Mouse (Mus musculus) neural tube, embryonic 11.5 days (tissue): ENCODE measurements around the gene Olfr633. TPM values are rescaled to one million over a fixed set of nuclear protein-coding genes. Genes with fewer than 3 reads are reported as not detected.

Experiments used
- ATAC-seq: fragments of 200-750 bp; cut with Nextera tagmentation; 2 replicates; pipeline ENCODE4 v1.8.0; 2017; ENCODE audit warnings: moderate number of reproducible peaks, mild to moderate bottlenecking, moderate TSS enrichment, moderate library complexity; ENCODE audit not compliant: insufficient read depth, low FRiP score, low TSS enrichment
- DNase-seq: peaks from one replicate; pipeline ENCODE4 v3.0.0-alpha.2; 2015; ENCODE audit warnings: low spot score
- H3K27ac ChIP-seq: fragments of 300-500 bp; sonication (generic); 2 replicates; pipeline ENCODE4 v1.5.1; 2014; ENCODE audit warnings: low read depth, mild to moderate bottlenecking, low read length
- H3K27me3 ChIP-seq: fragments of 300-500 bp; sonication (generic); 2 replicates; pipeline ENCODE4 v1.6.1; 2014; ENCODE audit warnings: mild to moderate bottlenecking, low read length, mixed read lengths; ENCODE audit not compliant: control insufficient read depth, insufficient read depth
- H3K36me3 ChIP-seq: fragments of 300-500 bp; sonication (generic); 2 replicates; pipeline ENCODE4 v1.6.1; 2014; ENCODE audit warnings: mild to moderate bottlenecking, low read length, moderate library complexity, mixed read lengths; ENCODE audit not compliant: control insufficient read depth, insufficient read depth
- H3K4me1 ChIP-seq: fragments of 300-500 bp; sonication (generic); 2 replicates; pipeline ENCODE4 v1.6.1; 2014; ENCODE audit warnings: low read length, mixed read lengths; ENCODE audit not compliant: control insufficient read depth, insufficient read depth
- H3K4me2 ChIP-seq: fragments of 300-500 bp; sonication (generic); 2 replicates; pipeline ENCODE4 v1.6.1; 2014; ENCODE audit warnings: low read depth, mild to moderate bottlenecking, moderate library complexity
- H3K4me3 ChIP-seq: fragments of 300-500 bp; sonication (generic); 2 replicates; pipeline ENCODE4 v1.5.1; 2014; ENCODE audit warnings: low read depth, low read length
- H3K9ac ChIP-seq: fragments of 300-500 bp; sonication (generic); 2 replicates; pipeline ENCODE4 v1.6.1; 2014; ENCODE audit warnings: mild to moderate bottlenecking, low read length
- H3K9me3 ChIP-seq: fragments of 300-500 bp; sonication (generic); 2 replicates; pipeline ENCODE4 v1.6.1; 2016; ENCODE audit warnings: low read length; ENCODE audit not compliant: control insufficient read depth
- WGBS: fragments of 180-500 bp; shearing (Covaris S2); extraction: QIAGEN DNeasy Blood & Tissue Kit; methylation state at CpG from one replicate; pipeline ENCODE4 v1.1.7; 2014; 5-methylcytosine and 5-hydroxymethylcytosine counted together
- polyA plus RNA-seq: library from polyadenylated mRNA; unstranded; fragments of >200 nt; fragmentation: Nextera tagmentation; extraction: Ambion mirVana; gene quantifications from 2 replicates; pipeline ENCODE4 v1.2.1, GENCODE M21; 2014

The Olfr633 gene
- polyA plus RNA-seq, 1 experiment from 2014 or later, result not detected

DNA sequence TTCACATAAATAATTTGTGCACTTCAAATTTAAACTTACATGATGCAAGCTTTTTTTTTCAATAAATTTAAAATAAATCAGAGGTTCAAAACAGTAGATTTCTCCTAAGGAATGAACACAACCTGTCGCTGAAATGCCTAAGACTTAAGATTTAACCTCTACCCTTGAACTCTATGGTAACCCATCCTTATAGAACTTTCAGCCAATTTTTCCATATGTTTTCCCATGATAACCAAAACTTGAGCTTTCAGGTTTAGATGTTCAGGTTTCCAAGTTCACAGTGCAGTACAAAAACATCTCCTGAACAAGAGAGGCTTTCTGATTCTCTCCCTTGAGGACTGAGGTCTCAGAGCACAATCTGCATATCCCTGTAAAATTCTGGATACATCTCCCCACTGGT, 26.6 kb downstream of the Olfr633 start, which contains the start of gene Olfr635:
TSS of gene Olfr635 (plus strand) at position 301 of the 400 bp plus-strand sequence.
- 81% methylated on average over 1 of the region's 1 CpGs for WGBS
- ATAC-seq, result no peak

DNA sequence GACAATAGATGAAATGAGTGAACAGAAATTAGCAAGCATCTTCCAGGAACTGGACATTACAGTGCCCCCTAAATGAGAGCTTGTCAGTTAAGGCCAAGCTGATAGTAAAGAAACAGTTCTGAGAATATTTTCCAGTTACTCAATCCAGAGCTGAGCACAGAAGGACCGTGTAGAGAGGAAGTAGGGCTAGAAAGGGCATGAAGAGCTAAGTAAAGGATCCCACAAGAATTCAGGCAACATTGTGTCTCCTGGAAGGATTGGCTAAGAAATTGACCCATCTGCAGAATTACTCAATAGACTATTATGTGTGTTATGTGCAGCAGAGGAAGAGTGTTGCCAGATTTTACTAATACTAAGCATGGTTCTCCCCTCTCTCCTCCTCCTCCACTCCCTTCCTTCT, 27.5 kb downstream of the Olfr633 start:
- Histone ChIP-seq H3K27ac (no peak overlapping the region), H3K9ac (no peak overlapping the region), H3K9me3 (no peaks in the 10 kb centered on the region), H3K4me1 (no peaks in the 10 kb centered on the region), H3K4me2 (no peak overlapping the region), H3K36me3 (no peaks in the 10 kb centered on the region), H3K4me3 (no peak overlapping the region), H3K27me3 (no peaks in the 10 kb centered on the region)
- no peak for ATAC-seq
- DNase-seq, result no peak
- 69% methylated on average over 1 of the region's 1 CpGs for WGBS

More for the DNA sequence above, 26.6 kb downstream of the Olfr633 start, which contains the start of gene Olfr635:
- Histone ChIP-seq H3K4me1 (no peaks in the 10 kb centered on the region), H3K9ac (no peak within 1 kb of the TSS), H3K27me3 (no peaks in the 10 kb centered on the region), H3K9me3 (no peaks in the 10 kb centered on the region), H3K27ac (no peak within 1 kb of the TSS), H3K36me3 (no peaks in the 10 kb centered on the region), H3K4me2 (no peak within 1 kb of the TSS), H3K4me3 (no peak within 1 kb of the TSS)
- no peak for DNase-seq

DNA sequence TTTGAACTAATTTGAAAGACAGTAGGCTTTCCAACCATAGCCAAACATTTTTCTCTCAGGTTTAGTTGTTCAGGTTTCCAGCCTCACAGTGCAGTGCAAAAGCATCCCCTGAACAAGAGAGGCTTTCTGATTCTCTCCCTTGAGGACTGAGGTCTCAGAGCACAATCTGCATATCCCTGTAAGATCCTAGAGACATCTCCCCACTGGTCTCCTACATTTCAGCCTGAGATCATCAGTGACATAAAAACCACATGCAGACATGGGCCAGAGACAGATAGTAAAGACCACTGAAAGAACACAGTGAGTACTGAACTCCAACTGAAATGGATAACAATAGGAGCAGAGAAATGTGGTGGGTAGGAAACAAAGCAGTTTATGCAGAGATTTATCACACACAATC, 54.2 kb downstream of the Olfr633 start, which contains the start of gene Olfr638:
TSS of gene Olfr638 (plus strand) at position 301 of the 400 bp plus-strand sequence.
- Histone ChIP-seq H3K36me3 (no peaks in the 10 kb centered on the region), H3K9me3 (no peaks in the 10 kb centered on the region), H3K27me3 (no peaks in the 10 kb centered on the region), H3K4me2 (no peak within 1 kb of the TSS), H3K4me1 (no peaks in the 10 kb centered on the region), H3K4me3 (no peak within 1 kb of the TSS), H3K9ac (no peak within 1 kb of the TSS), H3K27ac (no peak within 1 kb of the TSS)
- DNase-seq (no peak), ATAC-seq (no peak)

Other genes starting within 250 kb of the Olfr633 start
- gene Olfr243, start 229.8 kb upstream of the Olfr633 start, polyA plus RNA-seq, result not detected in 2 replicates
- gene Olfr628, start 214.1 kb upstream of the Olfr633 start, polyA plus RNA-seq, result not detected in 2 replicates
- not detected in 2 replicates for gene Olfr629, start 199.5 kb upstream of the Olfr633 start, polyA plus RNA-seq
- not detected in 2 replicates for gene Olfr630, start 187.1 kb upstream of the Olfr633 start, polyA plus RNA-seq
- not detected in 2 replicates for gene Olfr69, start 172.8 kb upstream of the Olfr633 start, polyA plus RNA-seq
- not detected in 2 replicates for gene Olfr68, start 164.7 kb upstream of the Olfr633 start, polyA plus RNA-seq
- gene Olfr67, start 152.6 kb upstream of the Olfr633 start, polyA plus RNA-seq, result not detected in 2 replicates
- 601 and 630 TPM in 2 replicates for gene Hbb-bt, start 130.4 kb upstream of the Olfr633 start, polyA plus RNA-seq
- gene Hbb-bs, start 116.3 kb upstream of the Olfr633 start, polyA plus RNA-seq, result 191 and 252 TPM in 2 replicates
- gene Hbb-bh2, start 103.9 kb upstream of the Olfr633 start, polyA plus RNA-seq, result not detected in 2 replicates
- 2,034 and 2,085 TPM in 2 replicates for gene Hbb-bh1, start 101.3 kb upstream of the Olfr633 start, polyA plus RNA-seq
- gene Hbb-y, start 91.2 kb upstream of the Olfr633 start, polyA plus RNA-seq, result 8,929 and 9,080 TPM in 2 replicates
- gene Olfr66, start 58.2 kb upstream of the Olfr633 start, polyA plus RNA-seq, result not detected in 2 replicates
- not detected in 2 replicates for gene Olfr64, start 50.0 kb upstream of the Olfr633 start, polyA plus RNA-seq
- gene Olfr65, start 41.0 kb upstream of the Olfr633 start, polyA plus RNA-seq, result not detected in 2 replicates
- not detected in 2 replicates for gene Olfr631, start 15.6 kb upstream of the Olfr633 start, polyA plus RNA-seq
- gene Olfr632, start 10.1 kb upstream of the Olfr633 start, polyA plus RNA-seq, result not detected in 2 replicates
- gene Olfr635, start 26.7 kb downstream of the Olfr633 start, polyA plus RNA-seq, result not detected in 2 replicates
- gene Olfr638, start 54.3 kb downstream of the Olfr633 start, polyA plus RNA-seq, result not detected in 2 replicates
- gene Olfr639, start 72.9 kb downstream of the Olfr633 start, polyA plus RNA-seq, result not detected in 2 replicates
- not detected in 2 replicates for gene Olfr640, start 81.1 kb downstream of the Olfr633 start, polyA plus RNA-seq
- gene Olfr641, start 91.0 kb downstream of the Olfr633 start, polyA plus RNA-seq, result not detected in 2 replicates
- gene Olfr642, start 108.2 kb downstream of the Olfr633 start, polyA plus RNA-seq, result not detected in 2 replicates
- gene 4930516K23Rik, start 117.0 kb downstream of the Olfr633 start, polyA plus RNA-seq, result not detected in 2 replicates
- not detected in 2 replicates for gene Olfr644, start 127.4 kb downstream of the Olfr633 start, polyA plus RNA-seq
- not detected in 2 replicates for gene Olfr645, start 141.0 kb downstream of the Olfr633 start, polyA plus RNA-seq
- not detected in 2 replicates for gene Olfr646, start 160.4 kb downstream of the Olfr633 start, polyA plus RNA-seq
- gene Ubqln5, start 185.4 kb downstream of the Olfr633 start, polyA plus RNA-seq, result not detected in 2 replicates
- not detected in 2 replicates for gene Olfr643, start 193.0 kb downstream of the Olfr633 start, polyA plus RNA-seq
- gene Ubqln3, start 198.8 kb downstream of the Olfr633 start, polyA plus RNA-seq, result not detected in 2 replicates
- gene Ubqlnl, start 206.1 kb downstream of the Olfr633 start, polyA plus RNA-seq, result not detected in 2 replicates
- 0.11 TPM in 1 of 2 replicates, not detected in the other for gene Olfm5, start 220.4 kb downstream of the Olfr633 start, polyA plus RNA-seq
- gene Olfr648, start 239.0 kb downstream of the Olfr633 start, polyA plus RNA-seq, result 0.16 and 0.17 TPM in 2 replicates